Mouse (Mus musculus) spleen, postnatal 4 days (tissue): ENCODE data around the gene Krt86.
A peak's percentile ranks its signal among the peaks of the same experiment; 100 is the strongest.

Source experiments
- DNase-seq, 2 experiments: peaks; one replicate each; pipeline ENCODE4 v3.0.0; 2022; ENCODE audit warnings: low spot score in 2 of 2

Krt86 gene

DNA sequence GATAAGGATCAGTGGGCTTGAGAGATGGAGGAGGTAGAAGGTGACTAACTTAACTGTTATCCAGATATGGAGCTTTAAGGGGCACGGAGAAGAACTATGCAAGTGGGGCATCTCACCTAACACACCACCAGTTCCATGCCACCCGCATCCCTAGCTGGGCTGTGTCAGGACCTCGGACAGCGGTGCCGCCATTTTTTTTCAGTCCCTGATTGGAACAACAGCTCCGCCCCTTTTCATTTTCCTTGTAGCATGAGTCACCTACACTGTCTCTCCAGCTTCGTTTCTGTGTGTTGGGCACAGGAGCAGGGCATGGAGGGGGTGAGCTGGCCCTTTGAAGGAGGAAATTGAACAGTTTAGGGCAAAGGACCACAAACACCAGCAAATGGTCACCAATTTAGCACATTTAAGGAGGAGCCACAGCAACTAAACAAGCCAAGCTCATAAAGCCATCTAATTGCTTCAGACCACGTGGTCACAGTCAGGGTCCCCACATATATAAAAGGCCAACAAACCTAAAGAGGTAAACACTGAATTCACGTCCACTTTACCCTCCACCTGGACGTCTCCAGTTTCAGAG is at the start of gene Krt86:
TSS of gene Krt86 (plus strand) at position 527 of the 577 bp plus-strand sequence.
- no peak for DNase-seq

GRCm38 (mm10) chr15:101424914-101425313 is 48.4 kb upstream of the Krt86 start:
- no peak for DNase-seq

DNA sequence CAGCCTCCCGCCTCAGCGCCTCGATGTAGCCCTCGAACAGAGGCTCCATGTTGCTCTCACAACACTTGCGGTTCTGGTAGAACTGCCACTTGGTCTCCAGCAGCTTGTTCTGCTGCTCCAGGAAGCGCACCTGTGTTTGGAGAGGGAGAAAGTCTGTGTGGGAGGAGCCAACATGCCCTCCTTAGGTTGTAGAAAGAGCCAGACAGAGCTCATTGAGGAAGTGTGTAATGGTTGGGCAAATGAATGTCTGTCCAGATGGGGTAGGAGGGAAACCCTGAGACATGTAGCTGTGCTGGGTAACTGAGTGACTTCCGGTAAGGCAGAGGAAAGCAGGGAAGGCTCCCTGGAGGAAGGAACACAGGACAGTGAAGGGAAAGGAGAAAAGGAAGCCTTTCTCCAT is 36.7 kb upstream of the Krt86 start:
- no peak for DNase-seq

DNA sequence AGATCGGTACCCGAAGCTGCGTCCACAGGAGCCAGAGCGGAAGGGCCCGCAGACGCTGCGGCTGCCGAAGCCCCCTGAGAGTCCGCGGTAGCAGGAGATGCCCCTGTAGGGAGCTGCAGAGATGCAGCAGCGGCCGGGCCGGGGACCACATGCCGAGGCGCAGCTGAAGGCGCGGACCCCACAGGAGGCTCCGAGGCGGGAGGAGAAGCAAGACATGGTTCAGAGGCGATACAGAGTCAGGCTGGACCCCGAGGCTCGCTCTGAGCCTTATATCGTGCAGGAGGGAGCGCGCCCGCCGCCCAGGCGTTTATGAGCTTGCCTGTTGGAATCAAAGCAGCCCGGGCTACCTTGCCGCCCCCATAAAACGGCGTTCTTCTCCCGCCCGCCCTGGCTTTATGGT is 34.7 kb upstream of the Krt86 start, which contains the start of gene Krt87:
TSS of gene Krt87 (minus strand) at position 250 of the 400 bp plus-strand sequence.
- no peak for DNase-seq

DNA sequence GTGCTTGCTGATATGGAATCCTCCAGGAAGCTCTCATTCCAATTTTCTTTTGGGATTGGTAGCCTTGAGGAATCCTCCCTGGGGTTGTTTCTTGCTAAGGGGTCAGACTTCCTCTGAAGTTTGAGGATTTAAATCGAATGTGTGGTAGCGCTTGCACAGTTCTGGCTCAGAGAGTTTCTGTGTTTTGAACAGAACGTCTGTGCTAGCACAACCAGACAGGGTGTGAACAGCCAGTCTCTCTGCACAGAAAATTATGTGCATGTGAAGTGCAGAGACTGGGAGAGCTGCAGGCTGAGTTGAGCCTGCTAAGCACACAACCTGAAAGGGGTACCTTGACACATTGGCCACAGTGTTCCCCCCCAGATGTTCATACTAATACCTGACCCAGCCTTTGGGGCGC is 32.4 kb upstream of the Krt86 start:
- no peak for DNase-seq

GRCm38 (mm10) chr15:101446572-101446971 is 26.7 kb upstream of the Krt86 start:
- DNase-seq = no peak

- DNase-seq = no peak
Observed at GRCm38 (mm10) chr15:101447444-101447843, 25.8 kb upstream of the Krt86 start, which contains the start of gene Krt88. Gene Krt88, plus strand, starts transcription at chr15:101447744.

GRCm38 (mm10) chr15:101453093-101453736 is 20.1 kb upstream of the Krt86 start:
- DNase-seq = peak; percentile 51 to 84

- DNase-seq = no peak
Observed at GRCm38 (mm10) chr15:101454774-101455173, 18.5 kb upstream of the Krt86 start.

DNA sequence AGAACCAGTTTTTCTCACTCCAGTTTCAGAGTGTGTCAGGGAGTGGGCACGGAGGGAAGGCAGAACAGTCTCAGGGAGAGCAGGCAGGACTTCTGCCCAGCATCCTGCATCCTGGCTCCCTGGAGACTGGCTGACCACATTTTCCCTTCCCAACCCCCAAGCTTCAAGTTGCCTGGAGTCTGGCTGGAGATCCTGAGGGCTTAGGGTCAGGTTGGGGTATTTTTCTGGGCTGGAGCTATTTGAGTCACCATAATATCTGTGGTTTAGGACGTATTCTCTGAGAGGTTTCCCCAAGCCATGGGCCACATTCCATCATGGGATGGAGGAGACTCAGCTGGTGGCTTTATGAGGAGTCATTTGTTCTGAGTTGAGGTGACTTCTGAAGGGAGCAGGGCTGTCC is 18.0 kb upstream of the Krt86 start:
- no peak for DNase-seq

GRCm38 (mm10) chr15:101455891-101456290 is 17.4 kb upstream of the Krt86 start:
- no peak for DNase-seq

GRCm38 (mm10) chr15:101458361-101458930 is 14.8 kb upstream of the Krt86 start:
- DNase-seq = no peak

- DNase-seq = no peak
Observed at GRCm38 (mm10) chr15:101459283-101459682, 14.0 kb upstream of the Krt86 start.

DNA sequence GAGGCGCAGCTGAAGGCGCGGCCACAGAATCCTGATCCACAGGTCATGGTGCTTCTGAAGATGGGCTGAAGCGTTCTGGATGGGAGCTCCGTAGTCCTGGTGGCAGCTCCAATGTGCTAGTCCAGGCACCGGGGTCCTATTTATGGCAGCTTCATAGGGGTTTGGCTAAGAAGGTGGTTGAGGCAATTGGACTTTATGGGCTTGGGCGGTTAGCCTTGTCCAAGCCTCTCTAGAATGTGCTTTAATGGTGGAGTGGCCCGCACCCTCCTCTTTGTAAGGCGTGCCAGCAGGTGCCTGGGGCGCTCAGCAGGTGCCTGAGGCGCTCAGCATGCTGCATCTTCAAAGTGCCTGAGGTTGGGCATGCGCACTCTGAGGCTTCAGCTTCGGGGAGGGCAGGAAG is 9.6 kb upstream of the Krt86 start, which contains the start of gene Krt81:
TSS of gene Krt81 (minus strand) at position 101 of the 400 bp plus-strand sequence.
- DNase-seq = no peak

GRCm38 (mm10) chr15:101469093-101469492 is 4.2 kb upstream of the Krt86 start:
- no peak for DNase-seq

DNA sequence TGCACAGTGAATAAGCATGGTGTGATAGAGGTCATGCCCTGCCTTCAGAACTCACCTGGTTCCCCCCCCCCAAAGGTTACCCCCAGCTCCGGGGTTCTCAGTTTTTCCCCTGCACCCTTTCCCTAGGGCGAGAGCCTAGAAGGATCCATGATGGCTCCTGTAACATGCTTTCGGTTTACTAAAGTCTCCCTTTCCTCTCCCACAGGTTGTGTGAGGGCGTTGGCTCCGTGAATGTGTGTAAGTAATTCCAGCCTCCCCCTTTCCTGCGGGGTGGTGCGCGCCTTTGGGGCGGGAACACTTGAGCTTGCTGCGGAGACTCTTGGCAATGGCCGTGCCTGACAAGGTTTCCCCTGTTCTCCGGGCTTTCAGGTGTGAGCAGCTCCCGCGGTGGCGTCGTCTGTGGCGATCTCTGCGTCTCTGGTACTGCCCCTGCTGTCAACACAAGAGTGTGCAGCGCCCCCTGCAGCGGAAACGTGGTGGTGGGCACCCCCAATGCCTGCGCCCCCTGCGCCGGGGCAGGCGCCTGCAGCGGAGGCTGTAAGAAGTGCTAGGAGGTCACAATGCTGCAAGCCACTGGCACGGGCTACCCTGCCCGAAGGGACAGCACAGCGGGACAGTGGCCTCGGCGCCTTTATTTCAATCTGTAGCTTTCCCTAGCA is 5.9 kb downstream of the Krt86 start:
- DNase-seq = peak; percentile 39 to 78

GRCm38 (mm10) chr15:101479666-101480060 is 6.4 kb downstream of the Krt86 start:
- no peak for DNase-seq

DNA sequence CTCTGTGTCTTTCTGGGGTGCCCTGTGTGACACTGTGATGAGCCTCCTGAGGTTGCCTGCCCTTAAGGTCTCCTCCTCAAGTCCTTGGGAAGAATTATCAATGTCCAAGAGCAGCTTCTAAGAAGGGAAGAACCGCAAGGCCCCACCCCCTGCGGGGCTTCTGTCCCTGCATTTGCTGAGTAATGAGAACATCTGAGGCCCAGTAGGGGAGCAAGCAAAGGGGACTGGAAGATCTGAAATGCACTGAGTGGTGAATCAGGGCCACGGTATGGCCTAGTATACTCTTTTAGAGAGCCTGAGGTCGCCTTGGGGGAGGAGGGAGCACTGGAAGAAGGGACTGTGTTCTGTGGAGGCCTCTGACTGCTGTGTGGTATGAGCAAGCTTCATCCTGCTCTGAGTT is 8.8 kb downstream of the Krt86 start:
- no peak for DNase-seq

DNA sequence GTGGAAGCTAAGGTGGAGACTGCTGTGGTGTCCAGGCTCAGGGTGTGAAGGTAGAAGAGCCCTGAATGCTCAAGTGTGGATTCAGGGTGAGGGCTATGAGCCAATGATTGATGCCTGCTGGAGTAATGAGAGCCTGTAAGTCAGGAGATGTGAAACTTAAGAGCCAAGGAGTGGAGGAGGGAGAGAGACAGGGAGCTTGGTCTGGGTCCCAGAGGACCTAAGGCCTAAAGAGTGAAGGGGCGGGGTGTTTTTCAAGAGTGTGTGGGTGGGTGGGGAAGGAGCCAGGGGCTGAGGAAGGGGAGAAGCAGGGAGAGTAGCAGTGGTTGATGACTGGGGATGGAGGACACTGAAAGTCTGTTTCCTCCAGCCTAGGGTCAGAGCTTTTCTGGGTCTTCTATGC is 10.4 kb downstream of the Krt86 start:
- no peak for DNase-seq

DNA sequence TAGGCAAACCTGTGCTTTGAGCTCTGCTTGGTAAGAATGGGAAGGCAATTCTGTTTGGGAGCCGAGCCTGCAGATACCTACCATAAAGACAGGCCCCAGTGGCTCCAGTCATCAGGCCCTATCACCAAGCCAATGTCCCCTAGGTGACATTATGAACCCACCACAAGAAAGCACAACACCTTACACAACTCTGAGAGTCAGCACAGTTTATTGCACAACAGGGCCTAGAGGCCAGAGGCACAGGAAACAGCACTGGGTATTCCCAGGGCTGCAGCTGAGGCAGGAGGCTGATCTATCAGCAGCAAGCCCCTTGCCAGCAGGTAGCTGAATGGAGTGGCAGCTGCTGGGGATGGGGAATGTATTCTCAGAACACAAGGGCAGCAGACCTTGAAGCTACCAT is 11.7 kb downstream of the Krt86 start:
- no peak for DNase-seq

- no peak for DNase-seq
Observed at GRCm38 (mm10) chr15:101485911-101486635, 12.8 kb downstream of the Krt86 start.

- DNase-seq = no peak
Observed at GRCm38 (mm10) chr15:101491431-101491830, 18.2 kb downstream of the Krt86 start, which contains the start of gene Krt83. Gene Krt83, minus strand, starts transcription at chr15:101491512.
